Mouse (Mus musculus): ENCODE measurements around the gene Tmem59. TPM values are rescaled to one million over a fixed set of nuclear protein-coding genes. Genes with fewer than 3 reads are reported as not detected.

The Tmem59 gene
- total and polyA plus RNA-seq, 3 experiments: 55.8 to 78.9 TPM; not detected in 1

GRCm38 (mm10) chr4:107159166-107159773 lies 18.9 kb upstream of the Tmem59 start:
- Histone ChIP-seq H3K79me2 (ENCODE audit: control insufficient read depth, insufficient read depth, low read length, poor library complexity) (no peaks in the 10 kb centered on the region), H3K27me3 (ENCODE audit: control insufficient read depth in 1 of 2, insufficient read depth in 2 of 2, low read length in 2 of 2) (no peaks in the 10 kb centered on the region), H3K9me3 (replicated peaks; ENCODE audit: insufficient read depth, low read length) (no peaks in the 10 kb centered on the region), H3K36me3 (ENCODE audit: control insufficient read depth in 1 of 2, insufficient read depth in 2 of 2, low read length in 2 of 2) (0 out of 4 replicates have a peak, but pooled peaks cover 0 to 6% of the 10 kb centered on the region in 2 experiments), H3K4me1 (ENCODE audit: control insufficient read depth in 1 of 2, insufficient read depth in 2 of 2, low read length in 2 of 2) (peaks cover 6 to 11% of the 10 kb centered on the region in 2 experiments), H3K9ac (ENCODE audit: control insufficient read depth, low read depth, low read length, poor library complexity, severe bottlenecking) (no peak overlapping the region), H3K27ac (ENCODE audit: control insufficient read depth, low read depth, low read length) (no peak overlapping the region), H3K4me3 (ENCODE audit: control insufficient read depth in 1 of 2, insufficient read depth in 1 of 2, low read depth in 2 of 2, low read length in 2 of 2) (peak overlapping the region in 1 of 2 experiments; percentile 18; a peak in 2 of 4 replicates)
- peak; percentile 42 for DNase-seq (ENCODE audit: low read depth, low spot score)
- no peak for TF ChIP-seq BHLHE40 (IDR thresholded peaks at IDR 0.05; ENCODE audit: borderline replicate concordance, low read depth, low read length)
- TF ChIP-seq CTCF (IDR thresholded peaks at IDR 0.05 in 2 of 3, conservative IDR thresholded peaks at IDR 0.05 in 1 of 3; ENCODE audit: control insufficient read depth in 1 of 3, insufficient read depth in 1 of 3, low read depth in 2 of 3, low read length in 3 of 3, poor library complexity in 1 of 3, severe bottlenecking in 1 of 3): no peak
- TF ChIP-seq ZC3H11A (IDR thresholded peaks at IDR 0.05; ENCODE audit: low read depth, low read length): no peak
- no peak for TF ChIP-seq ZKSCAN1 (IDR thresholded peaks at IDR 0.05; ENCODE audit: low read depth, low read length)
- no peak for TF ChIP-seq CHD2 (IDR thresholded peaks at IDR 0.05; ENCODE audit: low read length)
- TF ChIP-seq ZNF384 (IDR thresholded peaks at IDR 0.05; ENCODE audit: low read depth, low read length): no peak
- 0 out of 2 replicates have a peak, but pooled peaks have one; percentile 2 for TF ChIP-seq SMC3 (IDR thresholded peaks at IDR 0.05; ENCODE audit: low read depth, low read length)
- TF ChIP-seq USF2 (IDR thresholded peaks at IDR 0.05; ENCODE audit: borderline replicate concordance in 1 of 2, insufficient read depth in 1 of 2, low read depth in 1 of 2, low read length in 2 of 2): no peak
- TF ChIP-seq MAX (IDR thresholded peaks at IDR 0.05; ENCODE audit: low read length): 0 out of 2 replicates have a peak, but pooled peaks have one; percentile 23
- TF ChIP-seq POLR2AphosphoS5 (IDR thresholded peaks at IDR 0.05; ENCODE audit: borderline replicate concordance, low read depth, low read length): no peak
- no peak for TF ChIP-seq ZMIZ1 (IDR thresholded peaks at IDR 0.05; ENCODE audit: low read depth, low read length)
- TF ChIP-seq GATA1 (IDR thresholded peaks at IDR 0.05; ENCODE audit: low read depth, low read length): peak; percentile 55
- peak; percentile 24 to 31; a peak in 2 of 4 replicates for TF ChIP-seq EP300 (IDR thresholded peaks at IDR 0.05; ENCODE audit: low read depth in 1 of 2, low read length in 2 of 2)
- TF ChIP-seq RCOR1 (IDR thresholded peaks at IDR 0.05; ENCODE audit: low read depth, low read length): peak; percentile 73
- TF ChIP-seq SIN3A (IDR thresholded peaks at IDR 0.05; ENCODE audit: low read length): peak; percentile 47

GRCm38 (mm10) chr4:107160181-107160580 lies 18.0 kb upstream of the Tmem59 start:
- no peak for DNase-seq (ENCODE audit: low read depth, low spot score)
- peaks cover 6 to 11% of the 10 kb centered on the region in 2 experiments for H3K4me1 ChIP-seq (ENCODE audit: control insufficient read depth in 1 of 2, insufficient read depth in 2 of 2, low read length in 2 of 2)
- 0 out of 4 replicates have a peak, but pooled peaks cover 0 to 6% of the 10 kb centered on the region in 2 experiments for H3K36me3 ChIP-seq (ENCODE audit: control insufficient read depth in 1 of 2, insufficient read depth in 2 of 2, low read length in 2 of 2)

More at GRCm38 (mm10) chr4:107160181-107160580, 18.0 kb upstream of the Tmem59 start:
- no peak for TF ChIP-seq E2F4 (IDR thresholded peaks at IDR 0.05; ENCODE audit: borderline replicate concordance, low read depth, low read length)
- no peak for TF ChIP-seq MAX (IDR thresholded peaks at IDR 0.05; ENCODE audit: low read length)
- TF ChIP-seq TCF12 (IDR thresholded peaks at IDR 0.05; ENCODE audit: low read depth, low read length): no peak
- no peak for TF ChIP-seq EP300 (IDR thresholded peaks at IDR 0.05; ENCODE audit: low read depth in 1 of 2, low read length in 2 of 2)
- TF ChIP-seq KAT2A (conservative IDR thresholded peaks at IDR 0.05; ENCODE audit: low read depth, low read length): no peak
- no peak for TF ChIP-seq CTCF (IDR thresholded peaks at IDR 0.05 in 2 of 3, conservative IDR thresholded peaks at IDR 0.05 in 1 of 3; ENCODE audit: control insufficient read depth in 1 of 3, insufficient read depth in 1 of 3, low read depth in 2 of 3, low read length in 3 of 3, poor library complexity in 1 of 3, severe bottlenecking in 1 of 3)
- no peak for TF ChIP-seq TAL1 (IDR thresholded peaks at IDR 0.05; ENCODE audit: low read length)
- TF ChIP-seq CHD2 (IDR thresholded peaks at IDR 0.05; ENCODE audit: low read length): no peak
- TF ChIP-seq MYB (IDR thresholded peaks at IDR 0.05; ENCODE audit: low read depth, low read length): no peak
- no peak for TF ChIP-seq RAD21 (IDR thresholded peaks at IDR 0.05; ENCODE audit: low read depth, low read length)
- no peak for TF ChIP-seq TBP (IDR thresholded peaks at IDR 0.05; ENCODE audit: low read depth, low read length)
- TF ChIP-seq GABPA (IDR thresholded peaks at IDR 0.05; ENCODE audit: low read depth, low read length): no peak
- no peak for TF ChIP-seq MYC (IDR thresholded peaks at IDR 0.05; ENCODE audit: low read depth, low read length)
- no peak for TF ChIP-seq SIN3A (IDR thresholded peaks at IDR 0.05; ENCODE audit: low read length)
- TF ChIP-seq BHLHE40 (IDR thresholded peaks at IDR 0.05; ENCODE audit: borderline replicate concordance, low read depth, low read length): no peak
- Histone ChIP-seq H3K9me3 (replicated peaks; ENCODE audit: insufficient read depth, low read length) (no peaks in the 10 kb centered on the region), H3K27ac (ENCODE audit: control insufficient read depth, low read depth, low read length) (no peak overlapping the region), H3K9ac (ENCODE audit: control insufficient read depth, low read depth, low read length, poor library complexity, severe bottlenecking) (no peak overlapping the region), H3K4me3 (ENCODE audit: control insufficient read depth in 1 of 2, insufficient read depth in 1 of 2, low read depth in 2 of 2, low read length in 2 of 2) (no peak overlapping the region), H3K27me3 (ENCODE audit: control insufficient read depth in 1 of 2, insufficient read depth in 2 of 2, low read length in 2 of 2) (no peaks in the 10 kb centered on the region), H3K79me2 (ENCODE audit: control insufficient read depth, insufficient read depth, low read length, poor library complexity) (no peaks in the 10 kb centered on the region)

Data from MEL (cell line).